Mouse (Mus musculus) Patski (cell line): Measurements from ENCODE around the gene Gp9. TPM values are rescaled to one million over a fixed set of nuclear protein-coding genes. Genes with fewer than 3 reads are reported as not detected.

Source experiments
- ATAC-seq: fragments of 100-300 bp; one replicate; pipeline ENCODE4 v1.8.0; 2021
- CTCF ChIA-PET: fragments of 350-600 bp; sonication (Branson Sonifier 250); formaldehyde crosslinking; loops from one replicate; lab custom pipeline; 2022; ENCODE audit warnings: inconsistent platforms; lab: Charles Lee
- POLR2A ChIA-PET: fragments of 350-600 bp; sonication (Branson Sonifier 250); formaldehyde crosslinking; loops from one replicate; lab custom pipeline; 2022; ENCODE audit warnings: antibody characterized with exemption, inconsistent platforms; lab: Charles Lee
- DNase-seq: peaks from one replicate; pipeline ENCODE4 v3.0.0-alpha.2; 2011; ENCODE audit warnings: low read depth, low spot score
- H3K27me3 ChIP-seq: fragments of 371-371 bp; one replicate; pipeline ENCODE4 v1.5.1; 2021
- CTCF ChIP-seq: fragments of 100-300 bp; IDR thresholded peaks from one replicate; pipeline ENCODE4 v1.5.1; 2021
- in situ Hi-C: fragments of 300-500 bp; cut with MboI; formaldehyde crosslinking; loops from 3 replicates; pipeline ENCODE4 v1.11.1; 2018; ENCODE audit warnings: low pct_unique_long_range_greater_than_20kb, mixed read lengths
- polyA plus RNA-seq: library from polyadenylated mRNA; unstranded; gene quantifications from one replicate; pipeline ENCODE4 v1.2.3, GENCODE M21; 2021

Gene Gp9
- polyA plus RNA-seq, 1 experiment from 2014 or later = not detected

DNA sequence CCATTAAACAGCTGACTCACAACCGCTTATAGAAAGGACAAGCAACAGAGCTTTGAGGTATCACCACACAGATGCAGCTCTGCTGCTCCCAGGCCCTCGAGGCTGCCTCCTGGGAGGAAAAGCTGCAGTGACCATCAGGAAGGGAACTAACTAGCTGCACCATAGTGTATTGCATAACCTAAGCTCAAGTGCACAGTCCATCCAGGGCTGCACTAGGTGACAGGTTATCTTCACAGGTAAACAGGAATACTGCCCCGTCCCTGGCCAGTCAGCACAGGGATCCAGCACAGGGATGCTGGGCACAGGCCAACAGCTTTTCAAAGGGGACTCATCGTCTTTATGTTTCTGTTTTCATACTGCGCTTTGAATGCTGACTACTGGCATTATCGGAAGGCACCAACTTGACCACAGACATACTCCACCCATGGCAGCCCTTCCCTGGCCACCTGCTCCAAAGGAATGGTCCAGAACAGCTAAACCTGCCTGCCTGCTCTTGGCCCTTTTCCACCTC lies 31.8 kb downstream of the Gp9 start:
- ATAC-seq (no peak), DNase-seq (no peak)
- no peak for TF ChIP-seq CTCF
- in situ Hi-C loops = no loop called here
- ChIA-PET POLR2A (interaction anchor here (1.3 kb wide), 1 partner anchor 12 kb away, joined by 3 read pairs; no protein-coding TSS in a partner anchor), CTCF (interaction anchor here (1.2 kb wide), 2 partner anchors 12 to 46 kb away, joined by 3 read pairs; no protein-coding TSS in a partner anchor)
- no peaks in the 10 kb centered on the region for H3K27me3 ChIP-seq

DNA sequence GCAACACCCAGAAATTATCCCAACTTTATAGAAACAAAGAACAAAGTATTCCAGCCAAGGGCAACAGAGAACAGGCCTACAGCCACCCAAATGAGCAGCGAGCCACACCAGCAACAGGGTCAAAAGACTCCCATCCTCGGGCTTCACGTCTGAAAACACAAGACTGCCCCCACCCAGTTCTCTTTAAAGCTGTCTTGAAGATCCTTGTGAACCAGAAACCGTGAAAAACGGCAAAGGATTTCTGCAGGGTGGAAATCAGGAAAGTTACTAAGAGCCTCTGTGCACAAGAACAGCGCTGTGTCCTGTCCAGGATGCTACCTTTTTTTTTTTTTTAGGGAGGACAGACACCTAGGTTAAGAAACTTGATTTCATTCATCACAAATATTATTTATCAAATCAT lies 32.4 kb downstream of the Gp9 start:
- ATAC-seq = no peak
- in situ Hi-C loops = no loop called here
- DNase-seq = no peak
- H3K27me3 ChIP-seq = no peaks in the 10 kb centered on the region
- no peak for TF ChIP-seq CTCF
- POLR2A ChIA-PET = interaction anchor here (1.3 kb wide), 1 partner anchor 13 kb away, joined by 3 read pairs; no protein-coding TSS in a partner anchor
- CTCF ChIA-PET = no interaction called here

DNA sequence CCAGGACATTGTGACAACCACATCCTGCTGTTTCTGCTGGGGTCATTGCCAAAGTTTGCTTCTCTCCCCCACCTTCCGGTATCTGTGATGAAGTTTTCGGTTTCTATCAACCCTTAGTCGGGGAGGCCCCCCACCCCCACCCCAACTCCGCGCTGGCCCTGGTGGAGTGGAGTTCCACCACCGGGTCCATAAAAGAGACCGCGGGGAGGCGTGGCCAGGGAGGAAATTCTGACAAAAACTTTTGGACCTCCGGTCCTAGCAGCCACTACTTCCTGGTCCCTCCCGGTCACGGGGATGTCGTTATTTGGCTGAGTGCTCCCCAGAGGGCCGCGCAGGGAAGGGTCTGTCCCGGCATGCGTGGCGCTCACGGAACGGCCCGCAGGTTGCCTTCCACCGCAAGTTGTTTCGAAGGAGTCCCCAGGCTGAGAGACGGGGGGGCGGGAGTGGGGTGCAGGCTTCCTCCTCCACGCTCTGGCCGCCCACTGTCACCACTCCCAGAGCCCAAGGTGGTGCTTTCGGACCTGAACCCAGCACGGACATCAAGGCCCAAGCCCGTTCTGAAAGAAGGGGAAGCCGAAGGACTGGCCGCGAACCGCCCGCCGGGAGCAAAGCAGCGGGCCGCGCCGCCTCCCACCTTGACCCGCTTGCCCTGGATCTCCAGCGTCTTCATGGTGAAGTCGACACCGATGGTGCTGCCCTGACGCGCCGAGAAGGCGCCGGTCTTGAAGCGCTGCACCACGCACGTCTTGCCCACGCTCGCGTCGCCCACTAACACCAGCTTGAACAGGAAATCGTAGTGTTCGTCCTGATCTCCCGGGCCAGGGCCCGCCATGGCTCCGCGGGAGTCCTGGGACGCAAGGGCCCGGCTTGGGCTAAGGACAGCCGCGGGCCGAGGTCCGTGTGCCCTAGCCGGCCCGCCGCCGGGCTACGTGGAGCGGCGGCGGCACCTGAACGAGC lies 33.1 kb downstream of the Gp9 start:
- in situ Hi-C loops = no loop called here
- no peak for TF ChIP-seq CTCF
- POLR2A ChIA-PET = interaction anchor here (0.8 to 1.2 kb wide), 3 partner anchors 14 to 33 kb away, joined by 3 read pairs; no protein-coding TSS in a partner anchor
- no peak for DNase-seq
- no peaks in the 10 kb centered on the region for H3K27me3 ChIP-seq
- ATAC-seq = peak; percentile 26
- CTCF ChIA-PET = interaction anchor here (1.2 kb wide), 1 partner anchor 11 kb away, joined by 4 read pairs; no protein-coding TSS in a partner anchor

DNA sequence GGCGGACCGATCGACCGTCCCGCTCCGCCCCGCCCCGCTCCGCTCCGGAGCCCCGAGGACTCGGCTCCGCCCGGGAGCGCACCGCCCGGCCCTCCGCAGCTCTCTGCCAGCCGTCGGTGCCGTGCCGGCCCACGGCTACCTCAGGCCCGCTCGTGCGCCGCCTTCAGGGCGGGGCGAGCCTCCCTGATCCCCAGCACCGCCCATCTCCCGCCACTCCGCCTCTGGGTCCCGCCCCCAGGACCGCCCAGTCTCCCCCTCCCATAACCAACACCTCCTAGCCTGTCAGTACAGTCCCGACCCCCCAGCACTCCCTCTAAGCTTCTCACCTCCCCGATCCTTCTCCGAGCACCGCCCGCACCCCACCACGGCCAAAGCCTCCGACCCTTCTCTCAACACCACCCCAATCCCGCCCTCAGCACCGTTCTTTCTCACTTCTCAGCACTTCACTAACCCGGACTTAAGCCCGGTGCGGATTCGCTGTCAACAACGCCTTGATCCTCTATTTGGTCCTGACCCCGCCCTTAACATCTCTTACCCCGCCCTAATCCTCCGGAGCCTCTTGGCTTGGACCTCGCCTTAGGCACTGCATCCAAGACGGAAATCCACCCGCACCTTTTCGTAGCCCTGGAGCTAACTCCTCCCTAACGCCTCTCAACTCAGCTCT lies 33.9 kb downstream of the Gp9 start, which contains the start of gene Rab43:
TSS of gene Rab43 (minus strand) at position 490 of the 664 bp plus-strand sequence.
- in situ Hi-C loops = no loop called here
- DNase-seq (peak; percentile 34), ATAC-seq (peak; percentile 85)
- POLR2A ChIA-PET = interaction anchor here (0.8 to 1.2 kb wide), 3 partner anchors 15 to 32 kb away, joined by 3 read pairs; no protein-coding TSS in a partner anchor
- no peak for TF ChIP-seq CTCF
- no peaks in the 10 kb centered on the region for H3K27me3 ChIP-seq
- CTCF ChIA-PET = interaction anchor here (1.2 kb wide), 1 partner anchor 10 kb away, joined by 4 read pairs; no protein-coding TSS in a partner anchor

DNA sequence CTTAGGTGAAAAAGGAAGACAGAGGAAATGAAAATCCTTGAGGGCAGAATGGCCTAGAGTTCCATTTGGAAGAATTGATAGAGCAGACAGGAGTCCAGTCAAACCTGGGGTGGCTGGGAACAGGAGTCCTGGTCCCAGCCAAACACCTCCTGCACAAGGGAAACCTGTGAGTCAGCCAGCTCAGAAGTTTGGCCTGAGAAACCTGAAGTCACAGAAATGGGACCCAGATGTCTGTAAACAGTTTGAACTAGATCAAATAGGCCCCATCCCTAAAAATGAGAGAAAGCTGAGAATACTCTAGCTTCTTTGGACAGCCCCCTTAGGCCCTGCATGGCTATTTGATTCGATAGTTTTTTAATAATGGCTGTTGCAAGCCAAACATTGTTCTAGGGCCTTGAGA lies 34.8 kb downstream of the Gp9 start:
- TF ChIP-seq CTCF = no peak
- H3K27me3 ChIP-seq = no peaks in the 10 kb centered on the region
- POLR2A ChIA-PET = no interaction called here
- ATAC-seq (no peak), DNase-seq (no peak)
- in situ Hi-C loops = no loop called here
- CTCF ChIA-PET = no interaction called here

DNA sequence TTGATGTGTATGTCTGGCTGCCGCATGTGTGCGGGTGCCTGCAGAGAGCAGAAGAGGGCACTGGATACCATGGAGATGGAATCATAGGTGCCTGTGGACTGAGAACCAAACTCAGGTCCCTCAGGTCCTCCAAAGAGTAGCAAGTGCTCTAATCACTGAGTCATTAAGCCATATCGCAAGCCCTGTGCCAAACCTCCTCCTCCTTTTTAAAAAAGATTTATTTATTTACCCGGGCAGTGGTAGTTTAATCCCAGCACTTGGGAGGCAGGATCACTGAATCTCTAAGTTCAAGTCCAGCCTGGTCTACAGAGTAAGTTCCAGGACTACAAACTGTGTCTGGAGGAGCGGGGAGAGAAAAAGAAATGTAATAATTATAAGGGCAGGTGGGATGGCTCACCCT lies 36.6 kb downstream of the Gp9 start:
- CTCF ChIA-PET = no interaction called here
- no peaks in the 10 kb centered on the region for H3K27me3 ChIP-seq
- ATAC-seq (no peak), DNase-seq (no peak)
- TF ChIP-seq CTCF = no peak
- in situ Hi-C loops = no loop called here
- POLR2A ChIA-PET = no interaction called here

DNA sequence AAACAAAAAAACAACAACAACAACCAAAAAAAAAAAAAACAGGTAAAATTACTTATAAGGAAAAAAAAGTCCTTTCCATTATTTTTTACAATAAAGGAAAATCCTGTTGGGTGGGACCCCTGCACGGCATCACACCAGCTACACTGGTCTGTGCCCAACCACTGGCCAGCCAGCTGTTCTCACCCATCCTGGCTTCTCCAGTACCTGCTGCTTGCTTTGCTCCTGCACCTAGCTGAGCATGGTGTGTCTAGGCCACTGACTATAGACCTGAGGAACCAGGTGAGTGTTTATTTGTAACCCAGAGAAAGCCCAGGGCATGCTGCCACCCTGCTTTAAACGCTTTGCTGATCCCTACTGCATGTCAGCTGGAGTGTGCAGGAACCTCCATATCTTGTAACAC lies 42.5 kb downstream of the Gp9 start:
- in situ Hi-C loops = no loop called here
- ATAC-seq = no peak
- ChIA-PET CTCF (no interaction called here), POLR2A (interaction anchor here (0.9 kb wide), 1 partner anchor 10 kb away, joined by 3 read pairs; no protein-coding TSS in a partner anchor)
- DNase-seq = no peak
- no peak for TF ChIP-seq CTCF
- H3K27me3 ChIP-seq = no peaks in the 10 kb centered on the region

Other genes starting within 250 kb of the Gp9 start
- gene Arhgap25, start 244.8 kb upstream of the Gp9 start, polyA plus RNA-seq = 0.03 TPM
- 0.28 TPM for gene Prokr1, start 187.3 kb upstream of the Gp9 start, polyA plus RNA-seq
- 12.1 TPM for gene Aplf, start 105.9 kb upstream of the Gp9 start, polyA plus RNA-seq
- 0.10 TPM for gene Efcc1, start 47.2 kb upstream of the Gp9 start, polyA plus RNA-seq
- gene Rab43, start 34.1 kb downstream of the Gp9 start, polyA plus RNA-seq = 26.7 TPM
- gene Gm45140, start 57.7 kb downstream of the Gp9 start, polyA plus RNA-seq = 11.2 TPM
- gene Isy1, start 60.7 kb downstream of the Gp9 start, polyA plus RNA-seq = 59.6 TPM
- gene Cnbp, start 73.0 kb downstream of the Gp9 start, polyA plus RNA-seq = 364 TPM
- gene Copg1, start 109.7 kb downstream of the Gp9 start, polyA plus RNA-seq = 128 TPM
- gene Hmces, start 135.9 kb downstream of the Gp9 start, polyA plus RNA-seq = 36.8 TPM
- gene H1fx, start 203.6 kb downstream of the Gp9 start, polyA plus RNA-seq = 29.6 TPM